Comparison of ENCODE assay signal across 8 mouse cellular contexts in the genomic region with DNA sequence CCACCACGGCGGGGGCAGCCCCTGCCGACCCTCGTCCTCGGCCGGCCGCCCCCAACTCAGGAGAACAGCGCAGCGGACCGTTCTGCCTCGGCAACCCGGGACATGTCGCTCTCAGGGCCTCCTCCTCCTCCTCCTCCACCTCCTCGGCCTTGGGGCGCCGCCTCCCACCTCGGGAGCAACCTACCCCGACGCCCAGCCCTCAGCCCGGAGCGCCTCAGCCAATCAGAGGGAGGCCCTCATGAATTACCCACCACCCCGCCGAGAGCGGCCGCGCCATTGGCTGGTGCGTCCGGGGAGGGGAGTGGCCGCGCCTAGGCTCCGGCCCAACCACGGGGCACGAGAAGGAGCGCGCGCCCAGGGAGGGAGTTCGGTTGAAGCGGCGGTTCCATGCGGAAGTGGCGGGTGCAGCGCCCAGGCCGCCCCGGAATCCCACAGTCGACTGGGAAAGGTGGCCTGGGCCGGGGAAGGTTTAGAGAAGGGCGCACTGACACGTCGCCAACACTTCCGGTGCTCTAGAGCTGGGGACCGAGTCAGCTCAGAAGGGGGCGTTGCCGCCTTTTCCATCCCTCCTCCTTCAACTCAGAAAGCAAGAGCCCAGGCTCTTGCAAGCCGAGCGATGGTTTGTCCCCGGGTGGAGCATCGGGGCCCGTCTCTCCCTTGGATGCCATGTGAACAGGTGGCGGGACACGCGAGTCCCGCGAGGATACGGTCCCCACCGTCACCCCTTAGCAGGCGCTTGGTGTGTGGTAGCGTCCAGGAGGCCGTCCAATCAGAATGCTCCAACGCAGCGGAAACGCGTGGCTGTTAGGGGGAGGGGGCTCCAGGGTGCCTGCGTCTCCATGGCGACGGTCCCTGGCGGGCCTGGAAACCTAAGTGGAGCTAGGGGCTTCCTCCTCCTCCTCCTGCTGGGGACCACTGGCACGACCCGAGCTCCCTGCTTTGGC. TPM values are rescaled to one million over a fixed set of nuclear protein-coding genes. Genes with fewer than 3 reads are reported as not detected.
DNase-seq lines count a peak whose midpoint lies in the region; ATAC-seq and TF ChIP-seq lines count a peak whose summit lies in the region.

A gene (minus strand): TSS at position 140 of the 944 bp plus-strand sequence.

- peak; percentile 97 for DNase-seq in gastrocnemius, postnatal 10 days
- DNase-seq in induced T-regulatory cell, adult 2 months (ENCODE audit: low read depth): peak; percentile 99
- peak; percentile 97 to 99 for DNase-seq in left cerebral cortex, adult 9 months (ENCODE audit: low spot score in 2 of 2)
- peak; percentile 98 for DNase-seq in right cerebral cortex, postnatal 14 days
- peak; percentile 97 to 99 for DNase-seq in urinary bladder, postnatal 36 days (ENCODE audit: low spot score in 2 of 2)

- peak; percentile 90 for ATAC-seq in activated CD4-positive, CD25-positive, alpha-beta regulatory T cell, adult 4 months
- ATAC-seq in megakaryocyte progenitor cell, adult 5-6 weeks (replicated peaks; ENCODE audit: poor library complexity): peak; percentile 80

- TF ChIP-seq CTCF in cortical plate, adult 2 months (IDR thresholded peaks at IDR 0.05; ENCODE audit: extremely low read depth, insufficient read depth, low read length): no peak

- TF ChIP-seq POLR2A in cortical plate, adult 2 months (IDR thresholded peaks at IDR 0.05; ENCODE audit: extremely low read depth, insufficient read depth, low read length): peak; percentile 81

- peak within 1 kb of the TSS; percentile 86 for H3K27ac ChIP-seq in cortical plate, adult 2 months (ENCODE audit: insufficient read depth, low read length)

- peaks cover 5% of the 10 kb centered on the region; the same call in 1 of the 2 replicates for H3K4me1 ChIP-seq in cortical plate, adult 2 months (ENCODE audit: control insufficient read depth, insufficient read depth, low read length)

- H3K4me3 ChIP-seq in cortical plate, adult 2 months (ENCODE audit: insufficient read depth, low read length): peak within 1 kb of the TSS; percentile 39

RNA-seq across cellular contexts. Expression of the gene that starts here (rescaled TPM):
- polyA plus RNA-seq in activated CD4-positive, CD25-positive, alpha-beta regulatory T cell, adult 4 months (2017; shearing (Covaris generic)): 10 to 100 TPM; 26.8 to 37.1 TPM
- polyA plus RNA-seq in cortical plate, adult 2 months (2012; rRNA removed): 74.6 and 78.6 TPM in 2 replicates
- 100 to 1,000 TPM; 231 to 235 TPM for total RNA-seq in gastrocnemius, postnatal 10 days (2021)
- 242 and 279 TPM in 2 replicates for total RNA-seq in megakaryocyte progenitor cell, adult 5-6 weeks (2015)
- 276 and 305 TPM in 2 replicates for total RNA-seq in megakaryocyte progenitor cell, adult 5-6 weeks (2017)

Comparison
In these comparisons a context has a peak if more than half of its experiments do, and no peak if none do; other contexts are left out.
1. Peak in every context shown above with its lines: DNase-seq, ATAC-seq, H3K4me3 ChIP-seq and H3K27ac ChIP-seq.